Mouse (Mus musculus) heart, adult 2 months (tissue): Measurements from ENCODE around the gene Il23a.

Experiments
- CTCF ChIP-seq: fragments of 200-600 bp; IDR thresholded peaks from 2 replicates; pipeline ENCODE4 v1.8.1; 2022; ENCODE audit warnings: antibody characterized with exemption, mild to moderate bottlenecking, moderate library complexity
- EP300 ChIP-seq: fragments of 200-500 bp; IDR thresholded peaks from 2 replicates; pipeline ENCODE4 v1.6.1; 2011; ENCODE audit warnings: low read depth, low read length, control low read depth; ENCODE audit not compliant: insufficient read depth
- POLR2A ChIP-seq: fragments of 200-500 bp; IDR thresholded peaks from 2 replicates; pipeline ENCODE4 v1.6.1; 2011; ENCODE audit warnings: mild to moderate bottlenecking, low read depth, low read length, control low read depth; ENCODE audit not compliant: insufficient read depth

- TF ChIP-seq CTCF (no peak), EP300 (no peak), POLR2A (no peak)
Observed at GRCm38 (mm10) chr10:128255925-128256324, 42.6 kb downstream of the Il23a start.
